Mouse (Mus musculus) stomach, embryonic 16.5 days (tissue): Measurements from ENCODE around the gene Pbx1. TPM values are rescaled to one million over a fixed set of nuclear protein-coding genes. Genes with fewer than 3 reads are reported as not detected.
A peak's percentile ranks its signal among the peaks of the same experiment; 100 is the strongest.

ENCODE experiments used
- ATAC-seq: fragments of 200-750 bp; cut with Nextera tagmentation; 2 replicates; pipeline ENCODE4 v1.8.0; 2017; ENCODE audit warnings: moderate number of reproducible peaks, moderate TSS enrichment; ENCODE audit not compliant: insufficient read depth, low FRiP score
- H3K27ac ChIP-seq: fragments of 300-500 bp; sonication (generic); 2 replicates; pipeline ENCODE4 v1.5.1; 2014; ENCODE audit warnings: low read length
- H3K27me3 ChIP-seq: fragments of 300-500 bp; sonication (generic); 2 replicates; pipeline ENCODE4 v1.6.1; 2014; ENCODE audit warnings: low read length, control low read depth, mixed read lengths; ENCODE audit not compliant: control insufficient read depth, insufficient read depth
- H3K36me3 ChIP-seq: fragments of 300-500 bp; sonication (generic); 2 replicates; pipeline ENCODE4 v1.6.1; 2014; ENCODE audit warnings: low read length; ENCODE audit not compliant: control insufficient read depth, insufficient read depth
- H3K4me1 ChIP-seq: fragments of 300-500 bp; sonication (generic); 2 replicates; pipeline ENCODE4 v1.6.1; 2014; ENCODE audit warnings: low read length, control low read depth, mixed read lengths; ENCODE audit not compliant: control insufficient read depth, insufficient read depth
- H3K4me2 ChIP-seq: fragments of 300-500 bp; sonication (generic); 2 replicates; pipeline ENCODE4 v1.6.1; 2014; ENCODE audit warnings: low read depth, low read length, mixed read lengths
- H3K4me3 ChIP-seq: fragments of 300-500 bp; sonication (generic); replicated peaks from 2 replicates; pipeline ENCODE4 v1.5.1; 2014; ENCODE audit warnings: mild to moderate bottlenecking, low read length
- H3K9ac ChIP-seq: fragments of 300-500 bp; sonication (generic); 2 replicates; pipeline ENCODE4 v1.6.1; 2014; ENCODE audit warnings: low read length
- H3K9me3 ChIP-seq: fragments of 300-500 bp; sonication (generic); replicated peaks from 2 replicates; pipeline ENCODE4 v1.6.1; 2016; ENCODE audit warnings: low read length, control low read depth; ENCODE audit not compliant: control insufficient read depth
- WGBS: fragments of 180-500 bp; shearing (Covaris S2); extraction: QIAGEN DNeasy Blood & Tissue Kit; methylation state at CpG from one replicate; pipeline ENCODE4 v1.1.7; 2014; 5-methylcytosine and 5-hydroxymethylcytosine counted together
- polyA plus RNA-seq: library from polyadenylated mRNA; unstranded; fragments of >200 nt; fragmentation: Nextera tagmentation; extraction: Ambion mirVana; gene quantifications from 2 replicates; pipeline ENCODE4 v1.2.1, GENCODE M21; 2015

Pbx1 gene
- polyA plus RNA-seq, 1 experiment from 2014 or later: 35.6 TPM

GRCm38 (mm10) chr1:168241316-168241715, 190.8 kb downstream of the Pbx1 start:
- H3K36me3 ChIP-seq: no peaks in the 10 kb centered on the region
- H3K4me1 ChIP-seq: peaks cover 39% of the 10 kb centered on the region
- no peak overlapping the region for H3K9ac ChIP-seq
- H3K27ac ChIP-seq: peak overlapping the region; percentile 7; the same call in 1 of the 2 replicates
- H3K27me3 ChIP-seq: no peaks in the 10 kb centered on the region
- no peak for ATAC-seq
- 29% methylated on average over 7 of the region's 7 CpGs for WGBS
- no peak overlapping the region for H3K4me3 ChIP-seq
- peak overlapping the region; percentile 2 for H3K4me2 ChIP-seq
- H3K9me3 ChIP-seq: no peaks in the 10 kb centered on the region

GRCm38 (mm10) chr1:168240846-168241245, 191.2 kb downstream of the Pbx1 start:
- H3K9me3 ChIP-seq: no peaks in the 10 kb centered on the region
- no peaks in the 10 kb centered on the region for H3K27me3 ChIP-seq
- H3K4me1 ChIP-seq: peaks cover 34% of the 10 kb centered on the region
- no peak overlapping the region for H3K4me3 ChIP-seq
- H3K4me2 ChIP-seq: peak overlapping the region; percentile 2
- ATAC-seq: no peak
- no peak overlapping the region for H3K9ac ChIP-seq
- no peaks in the 10 kb centered on the region for H3K36me3 ChIP-seq
- 38% methylated on average over 7 of the region's 7 CpGs for WGBS
- peak overlapping the region; percentile 14; the same call in 1 of the 2 replicates for H3K27ac ChIP-seq

GRCm38 (mm10) chr1:168240386-168240785, 191.7 kb downstream of the Pbx1 start:
- ATAC-seq: no peak
- no peak overlapping the region for H3K4me3 ChIP-seq
- H3K9me3 ChIP-seq: no peaks in the 10 kb centered on the region
- no peaks in the 10 kb centered on the region for H3K27me3 ChIP-seq
- 0 out of 2 replicates have a peak overlapping the region, but pooled peaks have one; percentile 2 for H3K4me2 ChIP-seq
- no peaks in the 10 kb centered on the region for H3K36me3 ChIP-seq
- no peak overlapping the region for H3K9ac ChIP-seq
- peaks cover 30% of the 10 kb centered on the region for H3K4me1 ChIP-seq
- WGBS: 82% methylated on average over 5 of the region's 5 CpGs
- H3K27ac ChIP-seq: peak overlapping the region; percentile 14; the same call in 1 of the 2 replicates

- Histone ChIP-seq H3K27ac (no peak overlapping the region), H3K4me1 (peaks cover 27% of the 10 kb centered on the region), H3K4me2 (no peak overlapping the region), H3K4me3 (no peak overlapping the region), H3K9ac (no peak overlapping the region), H3K36me3 (no peaks in the 10 kb centered on the region), H3K27me3 (no peaks in the 10 kb centered on the region), H3K9me3 (no peaks in the 10 kb centered on the region)
- no peak for ATAC-seq
- WGBS: 83% methylated on average over 5 of the region's 5 CpGs
Measured at GRCm38 (mm10) chr1:168236101-168236500, 196.0 kb downstream of the Pbx1 start.

- WGBS: 73% methylated on average over 11 of the region's 11 CpGs
- Histone ChIP-seq H3K36me3 (no peaks in the 10 kb centered on the region), H3K4me2 (no peak overlapping the region), H3K27me3 (no peaks in the 10 kb centered on the region), H3K9ac (no peak overlapping the region), H3K4me3 (no peak overlapping the region), H3K9me3 (no peaks in the 10 kb centered on the region), H3K27ac (no peak overlapping the region), H3K4me1 (peaks cover 32% of the 10 kb centered on the region)
- ATAC-seq: no peak
Measured at GRCm38 (mm10) chr1:168234355-168234754, 197.7 kb downstream of the Pbx1 start.

GRCm38 (mm10) chr1:168233182-168233581, 198.9 kb downstream of the Pbx1 start:
- H3K4me3 ChIP-seq: no peak overlapping the region
- no peak for ATAC-seq
- no peak overlapping the region for H3K9ac ChIP-seq
- no peaks in the 10 kb centered on the region for H3K27me3 ChIP-seq
- peak overlapping the region; percentile 77 for H3K27ac ChIP-seq
- H3K9me3 ChIP-seq: no peaks in the 10 kb centered on the region
- 97% methylated on average over 1 of the region's 1 CpGs for WGBS
- H3K4me1 ChIP-seq: peaks cover 31% of the 10 kb centered on the region
- no peaks in the 10 kb centered on the region for H3K36me3 ChIP-seq
- no peak overlapping the region for H3K4me2 ChIP-seq

- WGBS: 80% methylated on average over 11 of the region's 11 CpGs
- H3K9ac ChIP-seq: no peak overlapping the region
- no peak overlapping the region for H3K4me2 ChIP-seq
- no peak overlapping the region for H3K4me3 ChIP-seq
- no peaks in the 10 kb centered on the region for H3K27me3 ChIP-seq
- H3K9me3 ChIP-seq: no peaks in the 10 kb centered on the region
- H3K4me1 ChIP-seq: peaks cover 29% of the 10 kb centered on the region
- H3K36me3 ChIP-seq: no peaks in the 10 kb centered on the region
- no peak for ATAC-seq
- peak overlapping the region; percentile 59 for H3K27ac ChIP-seq
Measured at GRCm38 (mm10) chr1:168231548-168232429, 200.3 kb downstream of the Pbx1 start.

GRCm38 (mm10) chr1:168230858-168231257, 201.2 kb downstream of the Pbx1 start:
- Histone ChIP-seq H3K4me3 (no peak overlapping the region), H3K4me1 (peaks cover 31% of the 10 kb centered on the region), H3K4me2 (no peak overlapping the region), H3K27me3 (no peaks in the 10 kb centered on the region), H3K27ac (no peak overlapping the region), H3K36me3 (no peaks in the 10 kb centered on the region), H3K9me3 (no peaks in the 10 kb centered on the region), H3K9ac (no peak overlapping the region)
- no peak for ATAC-seq
- 20% methylated on average over 1 of the region's 1 CpGs for WGBS

- WGBS: 55% methylated on average over 4 of the region's 4 CpGs
- H3K36me3 ChIP-seq: no peaks in the 10 kb centered on the region
- no peaks in the 10 kb centered on the region for H3K9me3 ChIP-seq
- H3K9ac ChIP-seq: no peak overlapping the region
- H3K4me1 ChIP-seq: peaks cover 33% of the 10 kb centered on the region
- no peaks in the 10 kb centered on the region for H3K27me3 ChIP-seq
- H3K4me3 ChIP-seq: no peak overlapping the region
- H3K4me2 ChIP-seq: no peak overlapping the region
- no peak for ATAC-seq
- no peak overlapping the region; the same call in 1 of the 2 replicates for H3K27ac ChIP-seq
Measured at GRCm38 (mm10) chr1:168230134-168230533, 201.9 kb downstream of the Pbx1 start.
